Mouse (Mus musculus): Measurements from ENCODE around the gene Vmn2r82.
"Not testable (repeated sequence)": the region's sequence is repeated elsewhere in the genome, so short reads cannot be mapped to it uniquely, and the experiment has no call there.

The Vmn2r82 gene

DNA sequence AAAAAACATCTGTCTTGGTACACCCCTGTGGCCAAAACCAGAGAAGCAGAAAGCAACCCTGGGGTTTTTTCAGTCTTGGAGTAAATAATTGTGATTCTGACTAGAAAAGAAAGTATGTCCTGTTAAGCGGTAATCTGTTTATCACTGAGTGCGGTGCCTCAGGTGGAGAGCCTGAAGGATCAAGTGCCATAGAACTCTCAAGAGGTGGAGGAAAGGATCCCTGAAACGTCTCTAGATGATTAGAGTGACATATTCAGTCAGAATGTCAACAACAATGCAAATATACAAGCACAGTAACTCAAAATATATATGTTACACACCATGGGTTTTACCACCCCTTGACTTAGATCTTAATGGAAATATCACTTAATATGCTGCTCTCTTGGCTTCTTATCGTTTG lies at the start of gene Vmn2r82:
Gene Vmn2r82 (plus strand): TSS at position 301 of the 400 bp plus-strand sequence.
- not testable (repeated sequence) for DNase-seq (ENCODE audit: low spot score in 2 of 2)

- DNase-seq (ENCODE audit: low spot score in 2 of 2): not testable (repeated sequence)
Measured at GRCm38 (mm10) chr10:79322033-79322736, 34.1 kb upstream of the Vmn2r82 start.

- no peak for DNase-seq (ENCODE audit: low spot score in 2 of 2)
Measured at GRCm38 (mm10) chr10:79322737-79323086, 33.6 kb upstream of the Vmn2r82 start.

GRCm38 (mm10) chr10:79399946-79400700 lies 43.8 kb downstream of the Vmn2r82 start:
- DNase-seq (ENCODE audit: low spot score in 2 of 2): not testable (repeated sequence)

- peak in 1 of 2 experiments; percentile 19 for DNase-seq (ENCODE audit: low spot score in 2 of 2)
Measured at GRCm38 (mm10) chr10:79417142-79417771, 60.9 kb downstream of the Vmn2r82 start.

GRCm38 (mm10) chr10:79417772-79418170 lies 61.5 kb downstream of the Vmn2r82 start:
- DNase-seq (ENCODE audit: low spot score in 2 of 2): not testable (repeated sequence)

GRCm38 (mm10) chr10:79435141-79435820 lies 79.0 kb downstream of the Vmn2r82 start:
- not testable (repeated sequence) for DNase-seq (ENCODE audit: low spot score in 2 of 2)
